Comparison of ENCODE assay signal across 10 mouse cellular contexts in genomic region chr6:47649961-47650360, GRCm38 (mm10). TPM values are rescaled to one million over a fixed set of nuclear protein-coding genes. Genes with fewer than 3 reads are reported as not detected.
DNase-seq lines count a peak whose midpoint lies in the region; ATAC-seq lines count a peak whose summit lies in the region.
"Had no signal": no experiment of that assay in that cellular context is flagged by ENCODE, and none has a peak within 500 bp of the region (broad histone marks: within the 10 kb centered on the region; RNA-seq: fewer than 3 reads in every experiment).

No protein-coding gene starts in this region.

- no peaks in the 10 kb centered on the region for H3K36me3 ChIP-seq in heart, embryonic 10.5 days
- no peaks in the 10 kb centered on the region for H3K36me3 ChIP-seq in midbrain, embryonic 16.5 days (ENCODE audit: control insufficient read depth, insufficient read depth, low read length)
- no peaks in the 10 kb centered on the region for H3K36me3 ChIP-seq in midbrain, embryonic 10.5 days
- H3K36me3 ChIP-seq: embryonic facial prominence, embryonic 13.5 days had no signal

- ATAC-seq in midbrain, embryonic 16.5 days = 0 out of 2 replicates have a peak, but pooled peaks have one; percentile 3
- ATAC-seq in CD4-positive, CD25-positive, alpha-beta regulatory T cell, adult 4 months = no peak

- H3K9ac ChIP-seq in midbrain, embryonic 16.5 days (ENCODE audit: low read depth, low read length) = no peak overlapping the region

- H3K4me2 ChIP-seq in midbrain, embryonic 16.5 days (ENCODE audit: low read length) = no peak overlapping the region

- H3K4me3 ChIP-seq in heart, embryonic 10.5 days = no peak overlapping the region
- H3K4me3 ChIP-seq in midbrain, embryonic 16.5 days (ENCODE audit: low read depth, low read length) = no peak overlapping the region
- no peak overlapping the region for H3K4me3 ChIP-seq in midbrain, embryonic 10.5 days

- H3K27me3 ChIP-seq in heart, embryonic 10.5 days (ENCODE audit: insufficient read depth, poor library complexity, severe bottlenecking) = peaks cover 15% of the 10 kb centered on the region; the same call in 1 of the 2 replicates
- H3K27me3 ChIP-seq in midbrain, embryonic 16.5 days (ENCODE audit: control insufficient read depth, insufficient read depth, low read depth, low read length) = no peaks in the 10 kb centered on the region
- peaks cover 20% of the 10 kb centered on the region for H3K27me3 ChIP-seq in midbrain, embryonic 10.5 days (ENCODE audit: low read depth, poor library complexity, severe bottlenecking)

- peak; percentile 84 for DNase-seq in heart, adult 11 months
- no peak for DNase-seq in heart, embryonic 10.5 days (ENCODE audit: low spot score)
- no peak for DNase-seq in midbrain, embryonic 10.5 days (ENCODE audit: low spot score)
- DNase-seq in c-Kit-negative CD71-positive TER-119-positive erythroid progenitor cells, embryonic 14.5 days (ENCODE audit: low read depth, low spot score) = peak; percentile 15
- DNase-seq in hindlimb bud, embryonic 11.5 days (ENCODE audit: extremely low spot score, low read depth, low spot score) = peak; percentile 28
- peak; percentile 27 to 31 for DNase-seq in spleen, postnatal 10 days (ENCODE audit: low spot score in 2 of 2)

- 84% methylated on average over 6 of the region's 6 CpGs for whole genome bisulfite sequencing in heart, embryonic 10.5 days
- 89% methylated on average over 6 of the region's 6 CpGs for WGBS in midbrain, embryonic 16.5 days
- whole genome bisulfite sequencing in midbrain, embryonic 10.5 days = 90% methylated on average over 6 of the region's 6 CpGs

- H3K9me3 ChIP-seq in heart, embryonic 10.5 days = no peaks in the 10 kb centered on the region
- no peaks in the 10 kb centered on the region for H3K9me3 ChIP-seq in midbrain, embryonic 16.5 days (replicated peaks; ENCODE audit: control insufficient read depth, low read length, poor library complexity, severe bottlenecking)
- H3K9me3 ChIP-seq in midbrain, embryonic 10.5 days (replicated peaks) = no peaks in the 10 kb centered on the region
- H3K9me3 ChIP-seq: embryonic facial prominence, embryonic 13.5 days had no signal

- H3K4me1 ChIP-seq in heart, embryonic 10.5 days = peaks cover 4% of the 10 kb centered on the region; the same call in 1 of the 2 replicates
- H3K4me1 ChIP-seq in midbrain, embryonic 16.5 days (ENCODE audit: control insufficient read depth, insufficient read depth, low read length) = no peaks in the 10 kb centered on the region
- H3K4me1 ChIP-seq in midbrain, embryonic 10.5 days = peaks cover 4% of the 10 kb centered on the region; the same call in 1 of the 2 replicates
- H3K4me1 ChIP-seq: embryonic facial prominence, embryonic 13.5 days had no signal

- H3K27ac ChIP-seq in heart, embryonic 10.5 days = no peak overlapping the region
- H3K27ac ChIP-seq in midbrain, embryonic 16.5 days (ENCODE audit: low read length) = no peak overlapping the region
- no peak overlapping the region for H3K27ac ChIP-seq in midbrain, embryonic 10.5 days (replicated peaks)
- H3K27ac ChIP-seq: embryonic facial prominence, embryonic 13.5 days; kidney, postnatal 0 days had no signal

RNA-seq across cellular contexts. Expression of gene Ezh2, which starts 54.8 kb away (rescaled TPM):
- polyA plus RNA-seq in heart, embryonic 10.5 days (2016; fragmentation: Nextera tagmentation; extraction: Ambion mirVana) = 68.1 and 111 TPM in 2 replicates
- 54.5 and 67.2 TPM in 2 replicates for polyA plus RNA-seq in midbrain, embryonic 16.5 days (2015; fragmentation: Nextera tagmentation; extraction: Ambion mirVana)
- polyA plus RNA-seq in midbrain, embryonic 10.5 days (2016; fragmentation: Nextera tagmentation; extraction: Ambion mirVana) = 175 and 184 TPM in 2 replicates
- 10 to 100 TPM; 36.2 to 43.3 TPM for polyA plus RNA-seq in CD4-positive, CD25-positive, alpha-beta regulatory T cell, adult 4 months (2017; shearing (Covaris generic))

Comparison
In these comparisons a context has a peak if more than half of its experiments do, and no peak if none do; other contexts are left out.
1. DNase-seq: peak in heart, adult 11 months (single experiment), c-Kit-negative CD71-positive TER-119-positive erythroid progenitor cells, embryonic 14.5 days (single experiment), hindlimb bud, embryonic 11.5 days (single experiment) and spleen, postnatal 10 days (2 of 2); none in heart, embryonic 10.5 days (single experiment) and midbrain, embryonic 10.5 days (single experiment).